Mouse (Mus musculus): Measurements from ENCODE around the gene Ptgs2. TPM values are rescaled to one million over a fixed set of nuclear protein-coding genes. Genes with fewer than 3 reads are reported as not detected.

The Ptgs2 gene
- total and polyA plus RNA-seq, 3 experiments = not detected

- no peak overlapping the region for H3K9ac ChIP-seq (ENCODE audit: control insufficient read depth, low read depth, low read length, poor library complexity, severe bottlenecking)
- no peak overlapping the region for H3K27ac ChIP-seq (ENCODE audit: control insufficient read depth, low read depth, low read length)
- H3K27me3 ChIP-seq (ENCODE audit: control insufficient read depth in 1 of 2, insufficient read depth in 2 of 2, low read length in 2 of 2) = no peaks in the 10 kb centered on the region
- H3K9me3 ChIP-seq (replicated peaks; ENCODE audit: insufficient read depth, low read length) = no peaks in the 10 kb centered on the region
- TF ChIP-seq TAL1 (IDR thresholded peaks at IDR 0.05; ENCODE audit: low read length) (no peak), EP300 (IDR thresholded peaks at IDR 0.05; ENCODE audit: low read depth in 1 of 2, low read length in 2 of 2) (peak in 1 of 2 experiments; percentile 42; a peak in 1 of 4 replicates)
- H3K4me1 ChIP-seq (ENCODE audit: control insufficient read depth in 1 of 2, insufficient read depth in 2 of 2, low read length in 2 of 2) = peaks cover 3 to 6% of the 10 kb centered on the region in 2 experiments; a peak in 2 of 4 replicates
- no peaks in the 10 kb centered on the region for H3K79me2 ChIP-seq (ENCODE audit: control insufficient read depth, insufficient read depth, low read length, poor library complexity)
- peaks cover 0 to 6% of the 10 kb centered on the region in 2 experiments; a peak in 2 of 4 replicates for H3K36me3 ChIP-seq (ENCODE audit: control insufficient read depth in 1 of 2, insufficient read depth in 2 of 2, low read length in 2 of 2)
- H3K4me3 ChIP-seq (ENCODE audit: control insufficient read depth in 1 of 2, insufficient read depth in 1 of 2, low read depth in 2 of 2, low read length in 2 of 2) = no peak overlapping the region
- peak; percentile 18 for DNase-seq (ENCODE audit: low read depth, low spot score)
Measured at GRCm38 (mm10) chr1:150106736-150107135, 6.9 kb downstream of the Ptgs2 start.

- Histone ChIP-seq H3K27ac (ENCODE audit: control insufficient read depth, low read depth, low read length) (no peak overlapping the region), H3K79me2 (ENCODE audit: control insufficient read depth, insufficient read depth, low read length, poor library complexity) (no peaks in the 10 kb centered on the region), H3K4me3 (ENCODE audit: control insufficient read depth in 1 of 2, insufficient read depth in 1 of 2, low read depth in 2 of 2, low read length in 2 of 2) (no peak overlapping the region), H3K4me1 (ENCODE audit: control insufficient read depth in 1 of 2, insufficient read depth in 2 of 2, low read length in 2 of 2) (peaks cover 3 to 6% of the 10 kb centered on the region in 2 experiments; a peak in 2 of 4 replicates), H3K9me3 (replicated peaks; ENCODE audit: insufficient read depth, low read length) (no peaks in the 10 kb centered on the region), H3K9ac (ENCODE audit: control insufficient read depth, low read depth, low read length, poor library complexity, severe bottlenecking) (no peak overlapping the region), H3K36me3 (ENCODE audit: control insufficient read depth in 1 of 2, insufficient read depth in 2 of 2, low read length in 2 of 2) (peaks cover 0 to 6% of the 10 kb centered on the region in 2 experiments; a peak in 2 of 4 replicates), H3K27me3 (ENCODE audit: control insufficient read depth in 1 of 2, insufficient read depth in 2 of 2, low read length in 2 of 2) (no peaks in the 10 kb centered on the region)
- peak; percentile 16 for DNase-seq (ENCODE audit: low read depth, low spot score)
- no peak for TF ChIP-seq RAD21 (IDR thresholded peaks at IDR 0.05; ENCODE audit: low read depth, low read length)
- TF ChIP-seq GATA1 (IDR thresholded peaks at IDR 0.05; ENCODE audit: low read depth, low read length) = peak; percentile 48
Measured at GRCm38 (mm10) chr1:150109591-150109990, 9.8 kb downstream of the Ptgs2 start.

GRCm38 (mm10) chr1:150115352-150115751 is 15.5 kb downstream of the Ptgs2 start:
- Histone ChIP-seq H3K27me3 (ENCODE audit: control insufficient read depth in 1 of 2, insufficient read depth in 2 of 2, low read length in 2 of 2) (no peaks in the 10 kb centered on the region), H3K9me3 (replicated peaks; ENCODE audit: insufficient read depth, low read length) (no peaks in the 10 kb centered on the region), H3K27ac (ENCODE audit: control insufficient read depth, low read depth, low read length) (no peak overlapping the region), H3K79me2 (ENCODE audit: control insufficient read depth, insufficient read depth, low read length, poor library complexity) (no peaks in the 10 kb centered on the region), H3K4me3 (ENCODE audit: control insufficient read depth in 1 of 2, insufficient read depth in 1 of 2, low read depth in 2 of 2, low read length in 2 of 2) (no peak overlapping the region), H3K9ac (ENCODE audit: control insufficient read depth, low read depth, low read length, poor library complexity, severe bottlenecking) (no peak overlapping the region), H3K36me3 (ENCODE audit: control insufficient read depth in 1 of 2, insufficient read depth in 2 of 2, low read length in 2 of 2) (no peaks in the 10 kb centered on the region), H3K4me1 (ENCODE audit: control insufficient read depth in 1 of 2, insufficient read depth in 2 of 2, low read length in 2 of 2) (no peaks in the 10 kb centered on the region)
- no peak for DNase-seq (ENCODE audit: low read depth, low spot score)
- TF ChIP-seq CHD2 (IDR thresholded peaks at IDR 0.05; ENCODE audit: low read length) (no peak), ZKSCAN1 (IDR thresholded peaks at IDR 0.05; ENCODE audit: low read depth, low read length) (no peak), GABPA (IDR thresholded peaks at IDR 0.05; ENCODE audit: low read depth, low read length) (no peak), CHD1 (IDR thresholded peaks at IDR 0.05; ENCODE audit: low read depth, low read length) (no peak), CTCF (IDR thresholded peaks at IDR 0.05 in 2 of 3, conservative IDR thresholded peaks at IDR 0.05 in 1 of 3; ENCODE audit: control insufficient read depth in 1 of 3, insufficient read depth in 1 of 3, low read depth in 2 of 3, low read length in 3 of 3, poor library complexity in 1 of 3, severe bottlenecking in 1 of 3) (no peak), HCFC1 (IDR thresholded peaks at IDR 0.05; ENCODE audit: low read depth, low read length) (no peak), JUND (IDR thresholded peaks at IDR 0.05; ENCODE audit: low read depth, low read length) (no peak), RAD21 (IDR thresholded peaks at IDR 0.05; ENCODE audit: low read depth, low read length) (no peak), EP300 (IDR thresholded peaks at IDR 0.05; ENCODE audit: low read depth in 1 of 2, low read length in 2 of 2) (no peak), ZNF384 (IDR thresholded peaks at IDR 0.05; ENCODE audit: low read depth, low read length) (no peak), MAX (IDR thresholded peaks at IDR 0.05; ENCODE audit: low read length) (no peak), POLR2A (IDR thresholded peaks at IDR 0.05; ENCODE audit: control insufficient read depth in 1 of 2, insufficient read depth in 1 of 2, low read depth in 1 of 2, low read length in 2 of 2, poor library complexity in 1 of 2) (no peak), NRF1 (IDR thresholded peaks at IDR 0.05; ENCODE audit: insufficient read depth, low read depth, low read length, poor library complexity, severe bottlenecking) (no peak), USF1 (IDR thresholded peaks at IDR 0.05; ENCODE audit: low read depth, low read length) (no peak), MAZ (IDR thresholded peaks at IDR 0.05; ENCODE audit: low read depth, low read length) (no peak), MYC (IDR thresholded peaks at IDR 0.05; ENCODE audit: low read depth, low read length) (no peak), POLR2AphosphoS5 (IDR thresholded peaks at IDR 0.05; ENCODE audit: borderline replicate concordance, low read depth, low read length) (no peak), USF2 (IDR thresholded peaks at IDR 0.05; ENCODE audit: borderline replicate concordance in 1 of 2, insufficient read depth in 1 of 2, low read depth in 1 of 2, low read length in 2 of 2) (no peak), TBP (IDR thresholded peaks at IDR 0.05; ENCODE audit: low read depth, low read length) (no peak), BHLHE40 (IDR thresholded peaks at IDR 0.05; ENCODE audit: borderline replicate concordance, low read depth, low read length) (no peak)

All from MEL (cell line).